Mouse (Mus musculus) kidney, embryonic 16.5 days (tissue): ENCODE data around the gene Acat2. TPM values are rescaled to one million over a fixed set of nuclear protein-coding genes. Genes with fewer than 3 reads are reported as not detected.
A peak's percentile ranks its signal among the peaks of the same experiment; 100 is the strongest.
"Not testable (repeated sequence)": the region's sequence is repeated elsewhere in the genome, so short reads cannot be mapped to it uniquely, and the experiment has no call there.

Experiments
- ATAC-seq: fragments of 200-750 bp; cut with Nextera tagmentation; 2 replicates; pipeline ENCODE4 v1.8.0; 2017; ENCODE audit warnings: moderate TSS enrichment; ENCODE audit not compliant: low FRiP score, low TSS enrichment
- H3K27ac ChIP-seq: fragments of 300-500 bp; sonication (generic); 2 replicates; pipeline ENCODE4 v1.5.1; 2014; ENCODE audit warnings: low read length
- H3K27me3 ChIP-seq: fragments of 300-500 bp; sonication (generic); 2 replicates; pipeline ENCODE4 v1.6.1; 2014; ENCODE audit warnings: low read length, control low read depth, mixed read lengths; ENCODE audit not compliant: insufficient read depth
- H3K36me3 ChIP-seq: fragments of 300-500 bp; sonication (generic); 2 replicates; pipeline ENCODE4 v1.6.1; 2014; ENCODE audit warnings: low read length, control low read depth, mixed read lengths; ENCODE audit not compliant: insufficient read depth
- H3K4me1 ChIP-seq: fragments of 300-500 bp; sonication (generic); 2 replicates; pipeline ENCODE4 v1.6.1; 2014; ENCODE audit warnings: low read length, control low read depth, mixed read lengths; ENCODE audit not compliant: insufficient read depth
- H3K4me2 ChIP-seq: fragments of 300-500 bp; sonication (generic); replicated peaks from 2 replicates; pipeline ENCODE4 v1.6.1; 2014; ENCODE audit warnings: low read depth, low read length
- H3K4me3 ChIP-seq: fragments of 300-500 bp; sonication (generic); 2 replicates; pipeline ENCODE4 v1.5.1; 2014; ENCODE audit warnings: mild to moderate bottlenecking, low read length
- H3K9ac ChIP-seq: fragments of 300-500 bp; sonication (generic); replicated peaks from 2 replicates; pipeline ENCODE4 v1.6.1; 2014; ENCODE audit warnings: low read length
- H3K9me3 ChIP-seq: fragments of 300-500 bp; sonication (generic); 2 replicates; pipeline ENCODE4 v1.6.1; 2016; ENCODE audit warnings: low read length, control low read depth
- WGBS: fragments of 180-500 bp; shearing (Covaris S2); extraction: QIAGEN DNeasy Blood & Tissue Kit; methylation state at CpG from one replicate; pipeline ENCODE4 v1.1.7; 2014; 5-methylcytosine and 5-hydroxymethylcytosine counted together
- polyA plus RNA-seq: library from polyadenylated mRNA; unstranded; fragments of >200 nt; fragmentation: Nextera tagmentation; extraction: Ambion mirVana; gene quantifications from 2 replicates; pipeline ENCODE4 v1.2.1, GENCODE M21; 2015

Gene Acat2
- polyA plus RNA-seq, 1 experiment from 2014 or later: 134 TPM

DNA sequence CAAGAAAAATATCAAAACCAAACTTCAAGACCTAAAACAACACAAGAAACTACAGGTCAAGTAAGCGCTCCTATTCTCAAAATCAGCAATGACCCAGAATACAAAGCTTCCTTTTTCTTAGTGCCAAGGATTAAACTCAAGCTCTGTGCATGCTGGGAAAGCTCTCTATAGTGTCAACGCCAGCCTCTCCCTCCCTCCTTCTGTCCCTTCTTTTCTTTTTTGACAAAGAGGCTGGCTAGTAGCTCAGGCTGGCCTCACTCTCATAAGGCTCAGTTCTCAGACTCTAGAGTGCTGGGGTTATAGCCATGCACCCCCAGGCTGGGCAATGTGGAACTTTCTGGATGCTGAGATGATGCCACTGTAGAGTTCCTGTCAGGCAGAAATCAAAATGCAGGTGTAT is 22.5 kb downstream of the Acat2 start:
- no peak for ATAC-seq

DNA sequence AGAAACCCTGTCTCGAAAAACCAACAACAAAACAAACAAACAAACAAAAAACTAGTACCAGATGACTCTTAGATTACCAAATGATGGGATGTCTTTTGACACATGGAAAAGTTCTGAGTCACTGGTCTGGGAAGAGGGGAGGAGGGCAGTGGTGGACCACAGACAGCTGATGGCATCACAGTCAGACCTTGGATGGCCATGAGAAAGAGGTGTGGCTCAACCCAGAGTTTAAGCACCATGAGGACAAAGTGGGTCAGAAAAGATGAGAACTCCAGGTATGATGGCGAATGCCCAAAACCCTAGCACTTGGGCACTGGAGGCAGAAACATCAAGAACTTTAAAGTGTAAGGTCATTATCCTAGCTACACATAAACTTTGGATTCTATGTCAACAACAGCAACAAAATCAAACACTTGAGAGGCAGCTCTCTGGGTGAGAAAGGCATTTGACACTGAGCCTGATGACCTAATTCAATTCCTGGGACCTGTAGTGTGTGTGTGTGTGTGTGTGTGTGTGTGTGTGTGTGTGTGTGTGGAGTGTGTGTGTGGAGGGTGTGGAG is 23.1 kb downstream of the Acat2 start:
- no peaks in the 10 kb centered on the region for H3K9me3 ChIP-seq
- H3K4me3 ChIP-seq: no peak overlapping the region
- H3K27ac ChIP-seq: no peak overlapping the region
- peaks cover 7% of the 10 kb centered on the region; the same call in 1 of the 2 replicates for H3K4me1 ChIP-seq
- H3K4me2 ChIP-seq: no peak overlapping the region
- ATAC-seq: no peak
- WGBS: 81% methylated on average over 2 of the region's 2 CpGs
- no peak overlapping the region for H3K9ac ChIP-seq
- peaks cover 2% of the 10 kb centered on the region; the same call in 1 of the 2 replicates for H3K36me3 ChIP-seq
- H3K27me3 ChIP-seq: no peaks in the 10 kb centered on the region

More for the DNA sequence above, 22.5 kb downstream of the Acat2 start:
- H3K4me1 ChIP-seq: peaks cover 7% of the 10 kb centered on the region; the same call in 1 of the 2 replicates
- H3K9ac ChIP-seq: no peak overlapping the region
- H3K27me3 ChIP-seq: no peaks in the 10 kb centered on the region
- WGBS: 75% methylated on average over 2 of the region's 2 CpGs
- H3K4me2 ChIP-seq: no peak overlapping the region
- H3K9me3 ChIP-seq: no peaks in the 10 kb centered on the region
- H3K36me3 ChIP-seq: peaks cover 7% of the 10 kb centered on the region; the same call in 1 of the 2 replicates
- no peak overlapping the region for H3K4me3 ChIP-seq
- H3K27ac ChIP-seq: no peak overlapping the region

DNA sequence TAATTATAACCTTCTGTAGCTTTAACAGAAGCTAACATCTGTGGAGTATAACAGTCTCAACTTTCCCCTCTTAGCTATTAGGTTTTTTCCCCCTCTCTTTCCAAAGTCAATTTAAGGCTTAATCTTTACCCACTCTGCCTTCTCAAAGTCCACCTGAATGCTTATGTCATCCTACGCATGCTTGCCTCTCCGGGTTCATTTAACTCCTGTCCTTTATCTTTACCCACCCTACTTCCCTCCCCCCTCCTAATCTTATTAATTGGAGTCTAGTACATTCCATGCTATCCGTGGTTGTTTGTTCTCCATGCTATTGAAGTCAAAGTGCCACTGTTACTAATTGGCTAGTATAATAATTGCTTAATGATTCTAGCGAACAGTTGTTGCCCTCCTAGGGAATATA is 24.8 kb downstream of the Acat2 start:
- no peaks in the 10 kb centered on the region for H3K9me3 ChIP-seq
- H3K36me3 ChIP-seq: no peaks in the 10 kb centered on the region
- WGBS: 55% methylated on average over 4 of the region's 4 CpGs
- no peaks in the 10 kb centered on the region for H3K27me3 ChIP-seq
- ATAC-seq: peak; percentile 58; the same call in 1 of the 2 replicates
- no peak overlapping the region for H3K4me2 ChIP-seq
- peak overlapping the region; percentile 53; the same call in 1 of the 2 replicates for H3K27ac ChIP-seq
- H3K9ac ChIP-seq: no peak overlapping the region
- peaks cover 5% of the 10 kb centered on the region; the same call in 1 of the 2 replicates for H3K4me1 ChIP-seq
- H3K4me3 ChIP-seq: no peak overlapping the region

DNA sequence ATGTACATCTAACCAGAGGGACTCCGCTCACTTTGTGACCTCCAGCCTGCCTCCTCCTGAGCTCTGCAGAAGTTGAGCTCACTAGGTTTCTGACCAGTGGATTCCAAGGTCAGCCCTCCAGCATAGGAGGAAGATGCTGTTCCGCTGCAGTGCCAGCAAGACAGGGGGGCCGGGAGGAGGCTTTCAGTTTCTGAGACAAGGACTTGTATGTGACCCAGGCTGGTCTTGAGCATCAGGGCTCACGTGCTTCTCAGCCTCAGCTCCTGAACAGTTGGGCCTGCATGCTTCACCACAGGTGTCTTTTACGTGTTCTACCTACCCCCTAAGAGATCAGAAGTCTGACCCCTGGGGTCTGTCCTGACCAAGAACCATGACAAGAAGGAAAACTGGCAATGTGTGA is 29.0 kb downstream of the Acat2 start:
- not testable (repeated sequence) for H3K9me3 ChIP-seq, H3K27me3 ChIP-seq, H3K9ac ChIP-seq, H3K4me3 ChIP-seq, H3K27ac ChIP-seq, H3K4me1 ChIP-seq, H3K36me3 ChIP-seq, H3K4me2 ChIP-seq
- WGBS: 73% methylated on average over 5 of the region's 5 CpGs
- 0 out of 2 replicates have a peak, but pooled peaks have one; percentile 29 for ATAC-seq

DNA sequence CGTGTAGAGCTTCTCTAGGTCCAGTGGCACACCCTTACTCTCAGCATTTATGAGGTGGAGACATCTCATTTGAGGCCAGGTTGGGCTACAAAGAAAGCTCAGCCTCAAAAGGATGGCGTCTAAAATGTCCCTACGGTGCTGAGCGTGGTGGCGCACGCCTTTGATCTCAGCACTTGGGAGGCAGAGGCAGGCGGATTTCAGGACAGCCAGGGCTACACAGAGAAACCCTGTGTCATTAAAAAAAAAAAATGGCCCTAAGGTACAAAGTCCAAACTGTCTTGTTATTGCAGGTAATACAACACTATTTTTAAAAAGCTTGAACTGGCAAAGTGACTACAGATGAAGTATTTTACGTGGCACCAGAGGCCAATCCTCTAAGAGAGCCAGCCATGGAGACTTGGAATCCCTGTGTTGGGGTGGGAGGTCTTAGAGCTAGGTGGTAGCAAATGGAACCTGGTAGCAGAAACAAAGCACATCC is 34.8 kb downstream of the Acat2 start:
- Histone ChIP-seq H3K4me3 (no peak overlapping the region), H3K9me3 (no peaks in the 10 kb centered on the region), H3K27me3 (no peaks in the 10 kb centered on the region), H3K4me1 (no peaks in the 10 kb centered on the region), H3K9ac (no peak overlapping the region), H3K27ac (no peak overlapping the region), H3K4me2 (no peak overlapping the region), H3K36me3 (peaks cover 51% of the 10 kb centered on the region)
- 77% methylated on average over 8 of the region's 8 CpGs for WGBS
- no peak for ATAC-seq

DNA sequence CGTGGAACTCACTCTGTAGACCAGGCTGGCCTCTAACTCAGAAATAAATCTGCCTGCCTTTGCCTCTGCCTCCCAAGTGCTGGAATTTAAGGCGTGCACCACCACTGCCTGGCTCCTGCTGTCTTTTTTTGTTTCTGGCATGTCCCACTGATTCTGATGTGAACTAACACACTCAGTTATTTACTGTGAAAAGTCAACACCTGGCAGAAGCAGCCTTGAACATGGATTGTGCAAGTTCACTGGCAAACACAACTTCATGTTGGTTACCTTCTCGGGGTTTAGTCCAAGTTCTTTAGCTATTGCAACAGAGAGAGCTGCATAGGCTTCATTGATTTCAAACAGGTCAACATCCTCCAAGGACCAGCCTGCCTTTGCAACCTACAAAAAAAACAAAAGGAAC is 35.5 kb downstream of the Acat2 start:
- Histone ChIP-seq H3K4me2 (no peak overlapping the region), H3K27ac (no peak overlapping the region), H3K9me3 (no peaks in the 10 kb centered on the region), H3K4me3 (no peak overlapping the region), H3K27me3 (no peaks in the 10 kb centered on the region), H3K9ac (no peak overlapping the region), H3K36me3 (peaks cover 58% of the 10 kb centered on the region), H3K4me1 (no peaks in the 10 kb centered on the region)
- WGBS: 94% methylated on average over 3 of the region's 3 CpGs
- no peak for ATAC-seq

DNA sequence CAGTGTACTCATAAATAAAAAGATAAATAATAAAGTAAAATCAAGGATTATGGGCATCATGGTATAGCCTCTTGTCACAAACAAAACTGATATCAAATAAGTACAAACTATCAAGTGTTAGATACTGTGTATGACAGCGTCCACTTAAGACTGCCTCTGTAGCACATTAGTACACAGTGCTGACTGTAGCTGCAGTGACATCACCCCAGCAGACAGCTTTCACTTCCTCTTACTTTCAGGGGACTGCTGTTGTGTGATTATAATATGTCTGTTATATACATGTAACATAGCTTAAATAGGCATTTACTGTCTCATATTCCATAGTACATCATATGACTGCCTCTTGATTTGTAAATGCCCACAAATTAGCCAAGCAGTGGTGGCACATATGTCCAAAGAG is 39.5 kb downstream of the Acat2 start:
- 92% methylated on average over 1 of the region's 1 CpGs for WGBS
- Histone ChIP-seq H3K27ac (no peak overlapping the region), H3K9me3 (no peaks in the 10 kb centered on the region), H3K36me3 (peaks cover 64% of the 10 kb centered on the region), H3K4me1 (peaks cover 7% of the 10 kb centered on the region), H3K9ac (no peak overlapping the region), H3K4me2 (no peak overlapping the region), H3K4me3 (no peak overlapping the region), H3K27me3 (no peaks in the 10 kb centered on the region)
- ATAC-seq: no peak

DNA sequence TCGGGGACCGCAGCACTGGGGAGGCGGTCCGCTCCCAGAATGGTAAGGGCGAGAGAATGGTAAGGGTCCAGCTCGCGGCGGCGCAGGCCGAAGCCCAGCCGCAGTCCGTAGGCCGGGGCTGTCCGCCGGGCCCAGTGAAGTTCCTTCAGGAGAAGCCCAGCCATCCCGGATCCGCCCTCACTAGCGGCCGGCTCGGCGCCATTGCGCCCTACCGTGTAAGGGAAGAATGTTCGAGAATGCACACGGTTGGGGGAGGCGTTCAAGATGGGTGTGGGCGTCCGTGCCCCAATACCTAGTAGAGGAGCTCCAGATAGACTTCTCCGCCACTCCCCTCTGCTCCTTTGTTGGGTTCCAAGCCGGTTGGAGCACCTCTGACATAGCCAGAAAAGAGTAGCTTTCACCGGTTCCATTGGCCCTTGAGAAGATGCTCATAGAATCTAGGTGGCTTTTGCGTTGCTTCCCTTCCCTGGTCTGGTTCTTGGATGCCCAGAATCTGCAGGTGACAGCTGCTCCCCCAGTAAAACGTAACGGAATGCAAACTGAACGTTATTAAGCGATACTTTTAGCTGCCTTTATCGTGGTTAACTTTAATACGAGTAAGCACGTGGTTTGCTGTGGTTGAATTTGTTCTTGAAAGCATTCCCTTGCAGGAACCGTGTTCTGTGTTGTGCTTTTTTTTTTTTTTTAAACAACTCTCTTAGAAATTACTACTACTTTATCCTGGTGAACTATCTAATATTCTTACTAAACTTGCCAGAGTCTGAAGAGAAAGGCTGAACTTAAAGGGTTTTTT is 43.8 kb downstream of the Acat2 start:
- Histone ChIP-seq H3K36me3 (peaks cover 43% of the 10 kb centered on the region), H3K27ac (peak overlapping the region; percentile 95), H3K9ac (peak overlapping the region; percentile 99), H3K4me2 (peak overlapping the region; percentile 82), H3K27me3 (no peaks in the 10 kb centered on the region), H3K4me3 (peak overlapping the region; percentile 93), H3K9me3 (no peaks in the 10 kb centered on the region), H3K4me1 (peaks cover 13% of the 10 kb centered on the region)
- ATAC-seq: peak; percentile 65; the same call in 1 of the 2 replicates
- WGBS: 0% methylated on average over 40 of the region's 40 CpGs

DNA sequence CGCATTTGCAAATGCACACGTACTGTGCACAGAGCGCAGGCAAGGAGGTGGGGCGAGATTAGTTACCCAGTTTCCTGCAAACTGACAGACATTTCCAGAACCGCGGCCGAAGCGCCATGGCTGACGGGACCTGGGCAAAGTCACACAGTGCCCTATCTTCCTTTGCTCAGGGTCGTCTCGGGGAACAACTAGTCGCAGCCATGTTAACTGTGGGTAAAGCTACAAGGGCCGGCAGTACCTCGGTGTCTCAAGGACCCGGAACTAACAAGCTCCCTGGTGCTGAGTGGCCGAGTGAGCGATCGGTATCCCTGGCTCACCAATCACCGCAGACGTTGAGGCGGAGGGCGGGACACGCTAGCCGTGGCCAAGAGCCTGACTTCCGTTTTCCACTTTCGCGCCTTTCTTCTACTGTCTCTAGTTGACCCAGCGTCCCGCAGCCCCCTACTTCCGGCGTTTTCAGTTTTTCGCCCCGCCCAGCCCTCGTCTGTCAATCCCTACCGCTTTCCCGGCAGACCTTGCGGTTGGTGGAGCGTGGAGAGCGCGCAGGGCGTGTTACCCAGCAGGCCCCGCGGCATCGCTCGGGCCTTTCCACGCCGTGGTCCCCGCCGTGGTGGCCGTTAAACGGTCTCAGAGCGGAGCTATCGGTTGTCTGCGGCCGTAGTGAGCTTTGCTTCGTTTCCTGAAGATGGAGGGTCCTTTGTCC is 44.5 kb downstream of the Acat2 start, which contains the start of gene Mrpl18:
Gene Mrpl18 (minus strand): TSS at position 465 of the 703 bp plus-strand sequence.
- Histone ChIP-seq H3K4me1 (peaks cover 13% of the 10 kb centered on the region), H3K4me2 (peak within 1 kb of the TSS; percentile 91), H3K4me3 (peak within 1 kb of the TSS; percentile 93), H3K36me3 (peaks cover 40% of the 10 kb centered on the region), H3K27ac (peak within 1 kb of the TSS; percentile 95), H3K27me3 (no peaks in the 10 kb centered on the region), H3K9me3 (no peaks in the 10 kb centered on the region), H3K9ac (peak within 1 kb of the TSS; percentile 99)
- under 1% methylated on average over 56 of the region's 56 CpGs for WGBS
- peak; percentile 100 for ATAC-seq
